Comparison of ENCODE assay signal across 19 mouse cellular contexts in genomic region chr9:71582771-71583170, GRCm38 (mm10). TPM values are rescaled to one million over a fixed set of nuclear protein-coding genes. Genes with fewer than 3 reads are reported as not detected.
A peak's percentile ranks its signal among the peaks of the same experiment; 100 is the strongest.
DNase-seq lines count a peak whose midpoint lies in the region; TF ChIP-seq lines count a peak whose summit lies in the region.
"Had no signal": no experiment of that assay in that cellular context is flagged by ENCODE, and none has a peak within 500 bp of the region (broad histone marks: within the 10 kb centered on the region; RNA-seq: fewer than 3 reads in every experiment).

No protein-coding gene starts in this region.

- 71% methylated on average over 1 of the region's 1 CpGs for WGBS in kidney, adult 2 months

- H3K4me3 ChIP-seq in kidney, adult 2 months (ENCODE audit: insufficient read depth, low read depth, low read length): no peak overlapping the region
- H3K4me3 ChIP-seq: embryonic facial prominence, embryonic 12.5 days; forebrain, embryonic 12.5 days; hindbrain, embryonic 10.5 days; intestine, embryonic 15.5 days had no signal

- DNase-seq in adrenal gland, adult 2 months: peak; percentile 61
- DNase-seq in adrenal gland, postnatal 25 days: no peak
- peak; percentile 93 for DNase-seq in heart, adult 11 months
- DNase-seq in heart, postnatal 4 days: no peak
- no peak for DNase-seq in kidney, adult 2 months
- no peak for DNase-seq in kidney, postnatal 10 days
- DNase-seq in adrenal gland, postnatal 36 days: peak; percentile 30 to 50
- DNase-seq: cerebellum, adult 11-12 months; cerebellum, adult 9-10 months; cerebellum, postnatal 25 days; gastrocnemius, postnatal 14 days; kidney, adult 8-10 months had no signal

- H3K4me1 ChIP-seq in kidney, adult 2 months (ENCODE audit: control insufficient read depth, insufficient read depth, low read length): no peaks in the 10 kb centered on the region
- H3K4me1 ChIP-seq: embryonic facial prominence, embryonic 12.5 days; forebrain, embryonic 12.5 days; hindbrain, embryonic 10.5 days; intestine, embryonic 15.5 days had no signal

- TF ChIP-seq POLR2A in kidney, adult 2 months (IDR thresholded peaks at IDR 0.05; ENCODE audit: low read depth, low read length): no peak

- no peak for TF ChIP-seq CTCF in kidney, adult 2 months (conservative IDR thresholded peaks at IDR 0.05; ENCODE audit: insufficient read depth, insufficient read length, low read depth, low read length)

- peak overlapping the region; percentile 2; the same call in 1 of the 2 replicates for H3K27ac ChIP-seq in kidney, adult 2 months (ENCODE audit: insufficient read depth, low read depth, low read length)
- H3K27ac ChIP-seq: embryonic facial prominence, embryonic 12.5 days; forebrain, embryonic 12.5 days; hindbrain, embryonic 10.5 days; hindbrain, embryonic 14.5 days; intestine, embryonic 15.5 days had no signal

- no peaks in the 10 kb centered on the region for H3K36me3 ChIP-seq in kidney, adult 2 months (ENCODE audit: control insufficient read depth, insufficient read depth, low read length)
- H3K36me3 ChIP-seq: embryonic facial prominence, embryonic 12.5 days; forebrain, embryonic 12.5 days; hindbrain, embryonic 10.5 days; intestine, embryonic 15.5 days had no signal

- H3K27me3 ChIP-seq in kidney, adult 2 months (replicated peaks; ENCODE audit: control insufficient read depth, insufficient read depth, low read length): no peaks in the 10 kb centered on the region
- H3K27me3 ChIP-seq: embryonic facial prominence, embryonic 12.5 days; forebrain, embryonic 12.5 days; intestine, embryonic 15.5 days had no signal

RNA-seq across cellular contexts. Expression of gene Myzap, which starts 9.4 kb away (rescaled TPM):
- 10 to 100 TPM; 10.3 to 11.7 TPM for total RNA-seq in adrenal gland, adult 2 months (2021)
- 3.2 and 3.9 TPM in 2 replicates for polyA plus RNA-seq in adrenal gland, adult 2 months (2012; rRNA removed)
- 8.6 and 11.2 TPM in 2 replicates for total RNA-seq in adrenal gland, postnatal 25 days (2021)
- total RNA-seq in heart, postnatal 4 days (2021): 100 to 1,000 TPM; 261 to 277 TPM
- polyA plus RNA-seq in kidney, adult 2 months (2012; rRNA removed): 3.6 and 4.1 TPM in 2 replicates
- total RNA-seq in adrenal gland, postnatal 36 days (2021): 10 to 100 TPM in 1 of 2 experiments, 1 to 10 TPM in 1; 6.8 to 12.9 TPM
- total RNA-seq: granulocyte monocyte progenitor cell, adult 5-6 weeks; MEL had no signal

Comparison
In these comparisons a context has a peak if more than half of its experiments do, and no peak if none do; other contexts are left out.
1. DNase-seq: peak in adrenal gland, adult 2 months (single experiment), heart, adult 11 months (single experiment) and adrenal gland, postnatal 36 days (2 of 2); none in adrenal gland, postnatal 25 days (single experiment), heart, postnatal 4 days (single experiment), kidney, adult 2 months (single experiment) and kidney, postnatal 10 days (single experiment).
2. RNA of gene Myzap, which starts 9.4 kb away (total RNA-seq): 261 to 277 TPM in heart, postnatal 4 days; 6.8 to 12.9 TPM in adrenal gland, postnatal 36 days, 10.3 to 11.7 TPM in adrenal gland, adult 2 months and 8.6 to 11.2 TPM in adrenal gland, postnatal 25 days; every median in the first group is over 10 times any median in the second.